ENCODE assay signal across 8 mouse cellular contexts in genomic region chr15:97828221-97828842, GRCm38 (mm10). TPM values are rescaled to one million over a fixed set of nuclear protein-coding genes. Genes with fewer than 3 reads are reported as not detected.
DNase-seq lines count a peak whose midpoint lies in the region; ATAC-seq and TF ChIP-seq lines count a peak whose summit lies in the region.

No protein-coding gene starts in this region.

- H3K27me3 ChIP-seq in midbrain, embryonic 10.5 days (ENCODE audit: low read depth, poor library complexity, severe bottlenecking), result peaks cover 37% of the 10 kb centered on the region
- H3K27me3 ChIP-seq in midbrain, embryonic 11.5 days (ENCODE audit: control insufficient read depth, insufficient read depth, low read length), result no peaks in the 10 kb centered on the region; the same call in 1 of the 2 replicates
- H3K27me3 ChIP-seq in small intestine, adult 2 months (ENCODE audit: control insufficient read depth, insufficient read depth, low read length), result no peaks in the 10 kb centered on the region

- peak overlapping the region; percentile 95; the same call in 1 of the 2 replicates for H3K4me3 ChIP-seq in midbrain, embryonic 10.5 days
- no peak overlapping the region for H3K4me3 ChIP-seq in midbrain, embryonic 11.5 days (ENCODE audit: low read depth, low read length)
- peak overlapping the region; percentile 3; the same call in 1 of the 2 replicates for H3K4me3 ChIP-seq in small intestine, adult 2 months (ENCODE audit: low read depth, low read length)

- peak overlapping the region; percentile 61 for H3K27ac ChIP-seq in midbrain, embryonic 10.5 days (replicated peaks)
- H3K27ac ChIP-seq in midbrain, embryonic 11.5 days (ENCODE audit: low read depth, low read length), result no peak overlapping the region
- H3K27ac ChIP-seq in small intestine, adult 2 months (ENCODE audit: insufficient read depth, low read depth, low read length), result peak overlapping the region; percentile 54

- H3K4me2 ChIP-seq in midbrain, embryonic 11.5 days, result no peak overlapping the region

- ATAC-seq in frontal cortex, adult (ENCODE audit: low TSS enrichment), result peak; percentile 39
- no peak for ATAC-seq in midbrain, embryonic 11.5 days (ENCODE audit: low FRiP score)

- no peak for TF ChIP-seq CTCF in small intestine, adult 2 months (IDR thresholded peaks at IDR 0.05; ENCODE audit: extremely low read depth, insufficient read length, insufficient replicate concordance, low read depth, low read length)

- DNase-seq in frontal cortex, postnatal 10 days (ENCODE audit: low spot score in 2 of 2), result no peak
- no peak for DNase-seq in midbrain, embryonic 10.5 days (ENCODE audit: low spot score)
- DNase-seq in midbrain, embryonic 11.5 days (ENCODE audit: low spot score, missing footprints), result no peak
- peak; percentile 59 to 62 for DNase-seq in left cerebral cortex, postnatal 36 days (ENCODE audit: low spot score in 2 of 2)
- no peak for DNase-seq in cerebellum, postnatal 36 days
- DNase-seq in layer of hippocampus, postnatal 10 days (ENCODE audit: low spot score in 2 of 2), result no peak

- no peaks in the 10 kb centered on the region for H3K9me3 ChIP-seq in midbrain, embryonic 10.5 days (replicated peaks)
- no peaks in the 10 kb centered on the region for H3K9me3 ChIP-seq in midbrain, embryonic 11.5 days (ENCODE audit: control insufficient read depth, low read length)

- WGBS in midbrain, embryonic 10.5 days, result 71% methylated on average over 6 of the region's 6 CpGs
- 70% methylated on average over 6 of the region's 6 CpGs for WGBS in midbrain, embryonic 11.5 days
- 69% methylated on average over 6 of the region's 6 CpGs for WGBS in small intestine, adult 2 months

- H3K36me3 ChIP-seq in midbrain, embryonic 10.5 days, result peaks cover 8% of the 10 kb centered on the region; the same call in 1 of the 2 replicates
- H3K36me3 ChIP-seq in midbrain, embryonic 11.5 days (ENCODE audit: control insufficient read depth, insufficient read depth, low read length), result no peaks in the 10 kb centered on the region
- no peaks in the 10 kb centered on the region for H3K36me3 ChIP-seq in small intestine, adult 2 months (ENCODE audit: control insufficient read depth, insufficient read depth, low read length)

- intact Hi-C loops in left cerebral cortex, postnatal 36 days (cut with DNase I), result no loop called here

- peaks cover 89% of the 10 kb centered on the region for H3K4me1 ChIP-seq in midbrain, embryonic 10.5 days
- peaks cover 42% of the 10 kb centered on the region for H3K4me1 ChIP-seq in midbrain, embryonic 11.5 days (ENCODE audit: control insufficient read depth, insufficient read depth, low read length)
- peaks cover 27% of the 10 kb centered on the region for H3K4me1 ChIP-seq in small intestine, adult 2 months (ENCODE audit: control insufficient read depth, insufficient read depth, insufficient read length, low read length)

- no peak for TF ChIP-seq POLR2A in small intestine, adult 2 months (IDR thresholded peaks at IDR 0.05; ENCODE audit: low read depth, low read length)

- no peak overlapping the region for H3K9ac ChIP-seq in midbrain, embryonic 11.5 days (ENCODE audit: low read length)

RNA-seq across cellular contexts. Expression of gene Hdac7, which starts 16.0 kb away (rescaled TPM):
- polyA plus RNA-seq in midbrain, embryonic 10.5 days (2016; fragmentation: Nextera tagmentation; extraction: Ambion mirVana), result 23.9 and 24.7 TPM in 2 replicates
- polyA plus RNA-seq in midbrain, embryonic 11.5 days (2014; fragmentation: Nextera tagmentation; extraction: Ambion mirVana), result 14.6 and 16.7 TPM in 2 replicates
- 10 to 100 TPM; 21.4 to 36.4 TPM for total RNA-seq in left cerebral cortex, postnatal 36 days (2021)
- polyA plus RNA-seq in small intestine, adult 2 months (2012; rRNA removed), result 21.3 and 29.9 TPM in 2 replicates
- 10 to 100 TPM; 29.1 to 32.0 TPM for total RNA-seq in layer of hippocampus, postnatal 10 days (2021)

RNA-seq across cellular contexts. Expression of gene Slc48a1, which starts 50.0 kb away (rescaled TPM):
- polyA plus RNA-seq in midbrain, embryonic 10.5 days (2016; fragmentation: Nextera tagmentation; extraction: Ambion mirVana), result 30.5 and 36.3 TPM in 2 replicates
- polyA plus RNA-seq in midbrain, embryonic 11.5 days (2014; fragmentation: Nextera tagmentation; extraction: Ambion mirVana), result 32.6 and 33.6 TPM in 2 replicates
- 100 to 1,000 TPM; 165 to 196 TPM for total RNA-seq in left cerebral cortex, postnatal 36 days (2021)
- polyA plus RNA-seq in small intestine, adult 2 months (2012; rRNA removed), result 20.8 and 22.1 TPM in 2 replicates
- 100 to 1,000 TPM; 104 to 118 TPM for total RNA-seq in layer of hippocampus, postnatal 10 days (2021)

Comparison
In these comparisons a context has a peak if more than half of its experiments do, and no peak if none do; other contexts are left out.
1. DNase-seq: peak in left cerebral cortex, postnatal 36 days (2 of 2); none in frontal cortex, postnatal 10 days (0 of 2), midbrain, embryonic 10.5 days (single experiment), midbrain, embryonic 11.5 days (single experiment), cerebellum, postnatal 36 days (0 of 2) and layer of hippocampus, postnatal 10 days (0 of 2).